Mouse (Mus musculus): ENCODE data around the gene Mrps27. TPM values are rescaled to one million over a fixed set of nuclear protein-coding genes. Genes with fewer than 3 reads are reported as not detected.

Mrps27 gene
- polyA plus RNA-seq, 1 experiment from 2014 or later, result 56.2 TPM

DNA sequence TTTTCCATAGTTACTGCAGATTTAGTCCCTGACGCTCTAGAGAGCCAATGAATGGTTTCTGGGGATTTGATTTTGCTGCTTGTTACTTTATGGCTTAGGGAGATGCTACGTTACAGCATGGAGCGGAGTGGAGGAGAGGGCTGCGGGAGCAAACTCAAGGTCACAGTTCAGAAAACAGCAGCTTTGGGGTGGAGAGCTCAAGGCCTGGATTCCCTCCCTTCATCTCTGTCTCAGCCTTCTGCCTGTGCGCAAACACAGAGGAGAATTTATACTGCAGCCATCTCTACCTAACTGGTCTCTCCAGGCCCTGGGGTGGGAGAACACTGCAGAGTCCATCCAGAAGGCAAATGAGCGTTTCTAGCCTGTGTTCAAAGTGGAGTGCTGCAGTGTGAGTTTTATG lies 10.5 kb downstream of the Mrps27 start:
- Histone ChIP-seq H3K36me3 (ENCODE audit: control insufficient read depth, insufficient read depth, low read length) (peaks cover 6% of the 10 kb centered on the region; the same call in 1 of the 2 replicates), H3K4me1 (ENCODE audit: control insufficient read depth, insufficient read depth, low read length) (peaks cover 9% of the 10 kb centered on the region; the same call in 1 of the 2 replicates), H3K9me3 (ENCODE audit: control insufficient read depth, low read depth, low read length) (no peaks in the 10 kb centered on the region), H3K4me3 (ENCODE audit: low read depth, low read length) (no peak overlapping the region), H3K9ac (replicated peaks; ENCODE audit: low read depth, low read length) (no peak overlapping the region), H3K27ac (ENCODE audit: low read length) (peak overlapping the region; percentile 48; the same call in 1 of the 2 replicates), H3K4me2 (replicated peaks; ENCODE audit: low read depth, low read length) (no peak overlapping the region), H3K27me3 (ENCODE audit: control insufficient read depth, insufficient read depth, low read length) (no peaks in the 10 kb centered on the region)
- no peak for ATAC-seq (ENCODE audit: insufficient number of reproducible peaks, insufficient read depth, low FRiP score, low read depth)
- WGBS, result 74% methylated on average over 6 of the region's 6 CpGs

DNA sequence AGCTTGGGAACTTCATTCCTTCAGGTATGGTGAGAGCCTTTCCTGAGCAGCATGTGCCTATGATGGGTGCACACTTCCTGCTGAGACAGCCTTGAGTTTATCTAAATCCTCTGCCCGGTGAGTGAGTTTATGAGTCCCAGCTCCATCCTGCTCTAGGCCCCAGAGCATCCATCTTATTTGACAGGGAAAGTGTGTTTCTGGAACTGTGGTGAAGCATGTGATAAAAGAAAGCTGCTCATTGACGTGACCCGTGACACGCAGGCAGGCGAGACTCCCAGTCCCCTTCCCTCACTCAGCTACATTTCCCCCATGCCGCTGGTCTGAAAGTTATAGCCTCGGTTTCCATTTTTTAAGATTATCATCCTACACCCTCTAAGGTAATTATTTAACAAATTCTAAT lies 11.3 kb downstream of the Mrps27 start:
- peak overlapping the region; percentile 48; the same call in 1 of the 2 replicates for H3K27ac ChIP-seq (ENCODE audit: low read length)
- H3K9me3 ChIP-seq (ENCODE audit: control insufficient read depth, low read depth, low read length), result no peaks in the 10 kb centered on the region
- H3K4me1 ChIP-seq (ENCODE audit: control insufficient read depth, insufficient read depth, low read length), result peaks cover 9% of the 10 kb centered on the region; the same call in 1 of the 2 replicates
- no peak overlapping the region for H3K4me3 ChIP-seq (ENCODE audit: low read depth, low read length)
- peaks cover 4% of the 10 kb centered on the region; the same call in 1 of the 2 replicates for H3K36me3 ChIP-seq (ENCODE audit: control insufficient read depth, insufficient read depth, low read length)
- no peaks in the 10 kb centered on the region for H3K27me3 ChIP-seq (ENCODE audit: control insufficient read depth, insufficient read depth, low read length)
- 41% methylated on average over 7 of the region's 7 CpGs for WGBS
- ATAC-seq (ENCODE audit: insufficient number of reproducible peaks, insufficient read depth, low FRiP score, low read depth), result no peak
- H3K9ac ChIP-seq (replicated peaks; ENCODE audit: low read depth, low read length), result no peak overlapping the region
- H3K4me2 ChIP-seq (replicated peaks; ENCODE audit: low read depth, low read length), result no peak overlapping the region

DNA sequence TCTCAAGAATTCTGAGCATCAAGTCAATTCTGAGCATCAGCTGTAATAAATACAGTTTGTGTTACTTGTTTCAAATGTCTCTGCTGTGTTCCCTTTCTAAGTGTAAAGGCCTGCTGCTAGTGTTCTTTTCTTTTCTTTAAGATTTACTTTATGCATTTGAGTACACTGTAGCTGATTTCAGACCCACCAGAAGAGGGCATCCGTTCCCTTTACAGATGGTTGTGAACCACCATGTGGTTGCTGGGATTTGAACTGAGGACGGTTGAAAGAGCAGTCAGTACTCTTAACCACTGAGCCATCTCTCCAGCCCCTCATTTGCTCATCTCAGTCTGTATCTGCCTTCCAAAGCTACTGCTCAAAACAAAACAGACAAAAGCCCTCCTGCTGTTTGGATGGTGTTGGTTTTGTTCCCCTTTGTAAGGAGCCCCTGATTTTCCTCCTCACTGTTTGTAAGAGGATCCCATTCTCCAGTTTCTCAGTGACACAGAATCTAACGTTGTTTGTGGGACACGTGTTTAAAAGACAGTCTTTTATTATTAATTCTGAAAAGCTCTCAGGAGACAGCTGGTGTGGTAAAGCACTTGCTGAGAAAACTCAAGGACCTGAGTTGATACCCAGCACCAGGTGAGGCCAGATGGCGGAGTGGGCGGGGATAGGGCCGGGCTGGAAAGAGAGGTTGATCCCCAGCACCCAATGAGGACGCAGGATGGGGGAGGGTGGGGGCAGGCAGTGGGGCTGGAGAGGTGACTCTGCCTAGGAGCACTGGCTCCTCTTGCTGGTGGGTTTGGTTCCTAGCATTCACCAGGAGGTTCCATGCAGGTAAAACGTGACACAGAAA lies 12.1 kb downstream of the Mrps27 start:
- Histone ChIP-seq H3K4me1 (ENCODE audit: control insufficient read depth, insufficient read depth, low read length) (peaks cover 9% of the 10 kb centered on the region; the same call in 1 of the 2 replicates), H3K9me3 (ENCODE audit: control insufficient read depth, low read depth, low read length) (no peaks in the 10 kb centered on the region), H3K27ac (ENCODE audit: low read length) (no peak overlapping the region; the same call in none of the 2 replicates), H3K36me3 (ENCODE audit: control insufficient read depth, insufficient read depth, low read length) (no peaks in the 10 kb centered on the region; the same call in 1 of the 2 replicates), H3K9ac (replicated peaks; ENCODE audit: low read depth, low read length) (no peak overlapping the region), H3K27me3 (ENCODE audit: control insufficient read depth, insufficient read depth, low read length) (no peaks in the 10 kb centered on the region), H3K4me3 (ENCODE audit: low read depth, low read length) (no peak overlapping the region), H3K4me2 (replicated peaks; ENCODE audit: low read depth, low read length) (no peak overlapping the region)
- ATAC-seq (ENCODE audit: insufficient number of reproducible peaks, insufficient read depth, low FRiP score, low read depth), result no peak
- 41% methylated on average over 9 of the region's 9 CpGs for WGBS

DNA sequence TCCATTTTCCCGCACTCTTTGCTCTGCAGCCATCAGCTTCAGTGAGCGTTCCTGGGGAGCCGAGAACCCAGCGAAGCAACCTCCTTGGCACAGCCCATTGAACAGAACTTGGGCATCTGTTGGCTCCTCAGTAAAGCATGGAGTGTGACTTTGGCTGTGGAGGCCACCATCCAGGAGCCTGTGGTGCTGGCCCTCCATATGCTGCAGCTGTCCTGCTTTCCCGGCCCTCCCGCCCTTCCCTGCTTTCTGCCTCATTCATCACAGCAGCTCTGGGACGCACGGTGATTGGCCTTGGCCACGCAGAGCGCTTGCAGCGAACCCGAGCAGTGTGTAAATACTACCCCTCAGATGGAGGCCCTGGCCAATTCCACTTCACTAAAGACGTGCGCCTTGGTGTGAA lies 14.3 kb downstream of the Mrps27 start:
- no peaks in the 10 kb centered on the region for H3K9me3 ChIP-seq (ENCODE audit: control insufficient read depth, low read depth, low read length)
- ATAC-seq (ENCODE audit: insufficient number of reproducible peaks, insufficient read depth, low FRiP score, low read depth), result no peak
- 68% methylated on average over 14 of the region's 14 CpGs for WGBS
- no peak overlapping the region for H3K4me2 ChIP-seq (replicated peaks; ENCODE audit: low read depth, low read length)
- H3K4me3 ChIP-seq (ENCODE audit: low read depth, low read length), result no peak overlapping the region
- peaks cover 9% of the 10 kb centered on the region; the same call in 1 of the 2 replicates for H3K4me1 ChIP-seq (ENCODE audit: control insufficient read depth, insufficient read depth, low read length)
- H3K9ac ChIP-seq (replicated peaks; ENCODE audit: low read depth, low read length), result no peak overlapping the region
- no peak overlapping the region for H3K27ac ChIP-seq (ENCODE audit: low read length)
- no peaks in the 10 kb centered on the region for H3K27me3 ChIP-seq (ENCODE audit: control insufficient read depth, insufficient read depth, low read length)
- peaks cover 9% of the 10 kb centered on the region; the same call in 1 of the 2 replicates for H3K36me3 ChIP-seq (ENCODE audit: control insufficient read depth, insufficient read depth, low read length)

DNA sequence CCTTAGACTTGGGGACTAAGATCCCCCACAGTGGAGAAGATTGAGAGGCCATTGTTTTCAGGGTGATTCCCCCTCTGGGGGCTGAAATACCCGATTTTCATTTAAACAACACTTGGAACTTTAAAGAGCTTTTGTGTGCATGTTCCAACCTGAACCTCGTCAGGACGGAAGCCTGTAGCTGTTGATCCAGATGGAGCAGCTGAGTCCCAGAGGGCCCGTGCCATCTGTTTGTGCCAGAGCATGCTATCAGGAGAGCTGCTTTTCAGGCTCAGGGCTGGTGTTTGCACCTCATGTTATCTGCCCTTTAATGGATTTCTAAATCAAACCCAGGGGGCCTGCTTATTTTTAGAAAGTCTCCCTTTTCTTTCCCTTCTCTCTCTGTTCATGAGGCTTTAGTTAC lies 19.3 kb downstream of the Mrps27 start:
- H3K9ac ChIP-seq (replicated peaks; ENCODE audit: low read depth, low read length), result no peak overlapping the region
- WGBS, result 71% methylated on average over 4 of the region's 4 CpGs

DNA sequence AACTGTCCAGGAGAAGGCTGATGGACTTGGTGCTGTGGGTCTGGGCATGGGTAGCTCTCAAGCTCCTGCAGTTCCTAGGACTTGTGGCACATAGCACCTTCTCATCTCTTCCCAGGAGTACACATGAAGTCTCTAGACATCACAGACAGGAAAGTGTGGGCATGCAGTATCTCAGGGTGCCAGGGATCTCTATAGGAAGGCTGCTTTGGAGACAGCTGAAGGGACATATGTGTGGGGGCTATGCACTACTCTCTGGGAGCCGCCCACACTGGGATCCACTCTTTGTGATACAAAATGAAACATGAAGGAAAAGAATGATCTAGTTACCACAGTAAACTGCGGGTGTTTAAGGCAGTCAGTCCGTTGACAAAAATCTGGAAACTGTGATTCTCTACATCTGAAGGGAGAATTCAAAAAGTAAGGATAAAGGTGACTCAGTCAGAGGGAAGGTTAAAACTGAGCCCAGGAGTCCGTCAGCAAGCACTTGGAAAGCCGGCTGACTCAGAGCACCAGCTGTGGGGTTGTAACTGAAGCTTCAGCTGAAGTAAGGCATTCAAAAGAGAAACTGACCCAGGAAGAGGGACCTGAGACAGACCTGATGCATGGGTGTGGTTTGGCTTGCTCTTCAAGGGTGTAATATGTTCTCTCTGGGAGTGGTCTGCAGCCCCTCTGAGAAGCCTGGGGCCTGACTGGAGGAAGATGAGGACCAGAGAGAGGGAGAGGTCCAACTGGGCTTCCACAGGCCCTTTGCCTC lies 22.0 kb downstream of the Mrps27 start:
- Histone ChIP-seq H3K9ac (replicated peaks; ENCODE audit: low read depth, low read length) (no peak overlapping the region), H3K27me3 (ENCODE audit: control insufficient read depth, insufficient read depth, low read length) (no peaks in the 10 kb centered on the region), H3K27ac (ENCODE audit: low read length) (no peak overlapping the region), H3K4me2 (replicated peaks; ENCODE audit: low read depth, low read length) (no peak overlapping the region), H3K4me3 (ENCODE audit: low read depth, low read length) (no peak overlapping the region), H3K36me3 (ENCODE audit: control insufficient read depth, insufficient read depth, low read length) (peaks cover 21% of the 10 kb centered on the region), H3K9me3 (ENCODE audit: control insufficient read depth, low read depth, low read length) (no peaks in the 10 kb centered on the region), H3K4me1 (ENCODE audit: control insufficient read depth, insufficient read depth, low read length) (no peaks in the 10 kb centered on the region)
- no peak for ATAC-seq (ENCODE audit: insufficient number of reproducible peaks, insufficient read depth, low FRiP score, low read depth)
- WGBS, result 81% methylated on average over 5 of the region's 5 CpGs

More for the DNA sequence above, 19.3 kb downstream of the Mrps27 start:
- Histone ChIP-seq H3K9me3 (ENCODE audit: control insufficient read depth, low read depth, low read length) (no peaks in the 10 kb centered on the region), H3K4me2 (replicated peaks; ENCODE audit: low read depth, low read length) (no peak overlapping the region), H3K36me3 (ENCODE audit: control insufficient read depth, insufficient read depth, low read length) (peaks cover 21% of the 10 kb centered on the region), H3K4me1 (ENCODE audit: control insufficient read depth, insufficient read depth, low read length) (no peaks in the 10 kb centered on the region), H3K4me3 (ENCODE audit: low read depth, low read length) (no peak overlapping the region), H3K27ac (ENCODE audit: low read length) (no peak overlapping the region), H3K27me3 (ENCODE audit: control insufficient read depth, insufficient read depth, low read length) (no peaks in the 10 kb centered on the region)
- no peak for ATAC-seq (ENCODE audit: insufficient number of reproducible peaks, insufficient read depth, low FRiP score, low read depth)

DNA sequence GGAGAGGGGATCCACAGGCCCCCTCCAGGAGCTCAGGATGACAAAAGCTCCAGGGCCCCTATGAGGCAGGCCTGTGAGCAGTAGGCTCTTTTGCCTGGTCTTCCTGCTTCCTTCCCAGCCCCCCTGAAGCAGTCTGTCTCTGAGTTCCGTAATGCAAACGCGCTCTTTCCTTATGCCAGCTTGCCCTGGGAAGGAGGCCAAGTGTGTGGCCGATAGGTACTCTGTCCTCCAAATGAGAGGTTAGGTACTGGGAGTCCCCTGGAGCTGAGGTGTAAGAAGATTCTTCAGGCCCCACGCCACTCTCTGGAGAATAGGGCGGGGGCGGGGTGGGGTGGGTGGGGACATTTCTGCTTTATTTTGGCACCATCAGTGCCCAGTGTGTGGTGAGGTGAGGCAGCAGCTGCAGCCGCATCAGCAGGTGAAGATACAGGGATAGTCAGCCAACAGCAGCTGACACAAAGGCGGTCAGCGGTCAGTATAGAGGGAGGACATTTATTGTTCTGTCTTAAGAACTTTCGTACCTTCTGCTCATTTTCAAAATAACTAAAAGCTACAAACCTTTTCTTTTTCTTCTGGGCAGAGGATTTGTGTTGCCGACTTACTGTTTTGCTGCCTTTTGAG lies 23.1 kb downstream of the Mrps27 start:
- no peak overlapping the region for H3K9ac ChIP-seq (replicated peaks; ENCODE audit: low read depth, low read length)
- no peaks in the 10 kb centered on the region for H3K27me3 ChIP-seq (ENCODE audit: control insufficient read depth, insufficient read depth, low read length)
- ATAC-seq (ENCODE audit: insufficient number of reproducible peaks, insufficient read depth, low FRiP score, low read depth), result no peak
- no peak overlapping the region for H3K27ac ChIP-seq (ENCODE audit: low read length)
- H3K4me1 ChIP-seq (ENCODE audit: control insufficient read depth, insufficient read depth, low read length), result no peaks in the 10 kb centered on the region
- H3K36me3 ChIP-seq (ENCODE audit: control insufficient read depth, insufficient read depth, low read length), result peaks cover 21% of the 10 kb centered on the region
- no peaks in the 10 kb centered on the region for H3K9me3 ChIP-seq (ENCODE audit: control insufficient read depth, low read depth, low read length)
- H3K4me3 ChIP-seq (ENCODE audit: low read depth, low read length), result no peak overlapping the region
- 88% methylated on average over 12 of the region's 12 CpGs for WGBS
- no peak overlapping the region for H3K4me2 ChIP-seq (replicated peaks; ENCODE audit: low read depth, low read length)

DNA sequence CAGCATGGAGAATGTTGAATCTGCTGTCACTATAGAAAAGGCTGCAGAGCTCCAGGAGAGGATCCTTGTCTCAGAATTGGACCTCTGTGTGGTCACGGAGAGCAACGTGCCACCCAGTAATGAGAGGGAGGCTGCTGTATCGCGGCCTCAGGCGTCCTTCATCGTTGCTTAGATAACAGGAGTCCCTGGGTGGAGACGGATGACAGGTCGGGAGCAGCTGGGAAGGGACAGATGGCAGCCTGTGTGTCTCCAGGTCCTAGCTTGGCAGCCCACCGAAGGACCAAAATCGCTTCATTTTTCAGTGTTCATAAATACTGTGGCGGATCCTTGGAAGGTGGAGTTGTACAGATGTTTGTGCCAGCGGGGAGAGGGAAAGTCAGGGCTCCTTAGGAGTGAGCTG lies 24.5 kb downstream of the Mrps27 start:
- no peak for ATAC-seq (ENCODE audit: insufficient number of reproducible peaks, insufficient read depth, low FRiP score, low read depth)
- H3K36me3 ChIP-seq (ENCODE audit: control insufficient read depth, insufficient read depth, low read length), result peaks cover 12% of the 10 kb centered on the region

More for the DNA sequence above, 24.5 kb downstream of the Mrps27 start:
- no peaks in the 10 kb centered on the region for H3K9me3 ChIP-seq (ENCODE audit: control insufficient read depth, low read depth, low read length)
- H3K9ac ChIP-seq (replicated peaks; ENCODE audit: low read depth, low read length), result no peak overlapping the region
- H3K4me3 ChIP-seq (ENCODE audit: low read depth, low read length), result no peak overlapping the region
- H3K27ac ChIP-seq (ENCODE audit: low read length), result no peak overlapping the region
- 0 out of 2 replicates have a peak, but pooled peaks cover 2% of the 10 kb centered on the region for H3K4me1 ChIP-seq (ENCODE audit: control insufficient read depth, insufficient read depth, low read length)
- H3K27me3 ChIP-seq (ENCODE audit: control insufficient read depth, insufficient read depth, low read length), result no peaks in the 10 kb centered on the region
- 69% methylated on average over 12 of the region's 12 CpGs for WGBS
- H3K4me2 ChIP-seq (replicated peaks; ENCODE audit: low read depth, low read length), result no peak overlapping the region

All from stomach, embryonic 14.5 days (tissue).